Comparison of ENCODE assay signal across 13 mouse cellular contexts in genomic region chr16:45927601-45928000, GRCm38 (mm10). TPM values are rescaled to one million over a fixed set of nuclear protein-coding genes. Genes with fewer than 3 reads are reported as not detected.
A peak's percentile ranks its signal among the peaks of the same experiment; 100 is the strongest.
DNase-seq lines count a peak whose midpoint lies in the region; ATAC-seq and TF ChIP-seq lines count a peak whose summit lies in the region.
"Had no signal": no experiment of that assay in that cellular context is flagged by ENCODE, and none has a peak within 500 bp of the region (broad histone marks: within the 10 kb centered on the region; RNA-seq: fewer than 3 reads in every experiment).

No protein-coding gene starts in this region.

- H3K4me1 ChIP-seq in liver, postnatal 0 days (ENCODE audit: insufficient read depth) = peaks cover 4% of the 10 kb centered on the region
- H3K4me1 ChIP-seq in intestine, embryonic 15.5 days (replicated peaks) = peaks cover 11% of the 10 kb centered on the region; the same call in 1 of the 2 replicates
- peaks cover 63% of the 10 kb centered on the region for H3K4me1 ChIP-seq in lung, embryonic 15.5 days
- H3K4me1 ChIP-seq in stomach, embryonic 16.5 days (ENCODE audit: control insufficient read depth, insufficient read depth, low read length) = peaks cover 17% of the 10 kb centered on the region

- no peaks in the 10 kb centered on the region for H3K36me3 ChIP-seq in liver, postnatal 0 days (replicated peaks; ENCODE audit: insufficient read depth, low read length)
- no peaks in the 10 kb centered on the region for H3K36me3 ChIP-seq in intestine, embryonic 15.5 days
- H3K36me3 ChIP-seq in lung, embryonic 15.5 days = no peaks in the 10 kb centered on the region
- H3K36me3 ChIP-seq in stomach, embryonic 16.5 days (ENCODE audit: control insufficient read depth, insufficient read depth, low read length) = no peaks in the 10 kb centered on the region
- H3K36me3 ChIP-seq: liver, embryonic 15.5 days had no signal

- no peak overlapping the region for H3K4me2 ChIP-seq in liver, postnatal 0 days (ENCODE audit: low read depth, low read length)
- H3K4me2 ChIP-seq in intestine, embryonic 15.5 days (replicated peaks) = no peak overlapping the region
- peak overlapping the region; percentile 1; the same call in 1 of the 2 replicates for H3K4me2 ChIP-seq in lung, embryonic 15.5 days
- H3K4me2 ChIP-seq in stomach, embryonic 16.5 days (ENCODE audit: low read depth, low read length) = no peak overlapping the region
- H3K4me2 ChIP-seq: liver, embryonic 15.5 days had no signal

- no peaks in the 10 kb centered on the region for H3K9me3 ChIP-seq in liver, postnatal 0 days (ENCODE audit: low read length)
- no peaks in the 10 kb centered on the region for H3K9me3 ChIP-seq in intestine, embryonic 15.5 days
- H3K9me3 ChIP-seq in lung, embryonic 15.5 days = no peaks in the 10 kb centered on the region
- H3K9me3 ChIP-seq in stomach, embryonic 16.5 days (replicated peaks; ENCODE audit: control insufficient read depth, low read length) = no peaks in the 10 kb centered on the region
- H3K9me3 ChIP-seq: liver, embryonic 15.5 days had no signal

- H3K4me3 ChIP-seq in liver, postnatal 0 days (ENCODE audit: low read depth, low read length) = no peak overlapping the region
- H3K4me3 ChIP-seq in intestine, embryonic 15.5 days (replicated peaks) = no peak overlapping the region
- H3K4me3 ChIP-seq in lung, embryonic 15.5 days = no peak overlapping the region
- H3K4me3 ChIP-seq in stomach, embryonic 16.5 days (replicated peaks; ENCODE audit: low read length) = no peak overlapping the region
- H3K4me3 ChIP-seq: liver, embryonic 15.5 days had no signal

- no peaks in the 10 kb centered on the region for H3K27me3 ChIP-seq in liver, postnatal 0 days (ENCODE audit: insufficient read depth, low read length)
- H3K27me3 ChIP-seq in intestine, embryonic 15.5 days (replicated peaks) = no peaks in the 10 kb centered on the region
- no peaks in the 10 kb centered on the region for H3K27me3 ChIP-seq in lung, embryonic 15.5 days
- no peaks in the 10 kb centered on the region for H3K27me3 ChIP-seq in stomach, embryonic 16.5 days (ENCODE audit: control insufficient read depth, insufficient read depth, low read length)
- H3K27me3 ChIP-seq: liver, embryonic 15.5 days had no signal

- no peak for TF ChIP-seq CTCF in liver, postnatal 0 days (IDR thresholded peaks at IDR 0.05; ENCODE audit: low read depth)

- peak; percentile 9 for DNase-seq in liver
- no peak for DNase-seq in liver, postnatal 0 days
- DNase-seq in adrenal gland, postnatal 10 days = no peak
- no peak for DNase-seq in spleen, adult 18-20 months
- DNase-seq: adrenal gland, adult 8-10 months; cerebellum, adult 9-11 months; forebrain, postnatal 0 days; heart, postnatal 14 days had no signal

- ATAC-seq in liver, postnatal 0 days = no peak
- ATAC-seq in intestine, embryonic 15.5 days = peak; percentile 51
- ATAC-seq in lung, embryonic 15.5 days (ENCODE audit: borderline replicate concordance, extremely low read depth, low FRiP score, low TSS enrichment) = peak; percentile 76
- ATAC-seq in stomach, embryonic 16.5 days (ENCODE audit: insufficient read depth, low FRiP score) = peak; percentile 41; the same call in 1 of the 2 replicates
- ATAC-seq in megakaryocyte-erythroid progenitor cell, adult 5-6 weeks (replicated peaks; ENCODE audit: low FRiP score, low TSS enrichment, poor library complexity, severe bottlenecking) = no peak
- ATAC-seq: forebrain, postnatal 0 days had no signal

- no peak for TF ChIP-seq EP300 in liver, postnatal 0 days (IDR thresholded peaks at IDR 0.05; ENCODE audit: low read depth)

- H3K27ac ChIP-seq in liver, postnatal 0 days (ENCODE audit: low read depth) = no peak overlapping the region
- H3K27ac ChIP-seq in intestine, embryonic 15.5 days = no peak overlapping the region
- H3K27ac ChIP-seq in lung, embryonic 15.5 days = peak overlapping the region; percentile 66
- no peak overlapping the region for H3K27ac ChIP-seq in stomach, embryonic 16.5 days (ENCODE audit: low read length)
- H3K27ac ChIP-seq: liver, embryonic 15.5 days had no signal

- no peak overlapping the region for H3K9ac ChIP-seq in liver, postnatal 0 days (replicated peaks)
- no peak overlapping the region for H3K9ac ChIP-seq in intestine, embryonic 15.5 days
- H3K9ac ChIP-seq in lung, embryonic 15.5 days = no peak overlapping the region
- H3K9ac ChIP-seq in stomach, embryonic 16.5 days (ENCODE audit: low read length) = no peak overlapping the region
- H3K9ac ChIP-seq: forebrain, postnatal 0 days; liver, embryonic 15.5 days had no signal

- WGBS in liver, postnatal 0 days (ENCODE audit: insufficient replicate concordance) = 39% methylated on average over 3 of the region's 3 CpGs
- 16% methylated on average over 3 of the region's 3 CpGs for WGBS in intestine, embryonic 15.5 days
- WGBS in lung, embryonic 15.5 days = 9% methylated on average over 3 of the region's 3 CpGs
- WGBS in stomach, embryonic 16.5 days = 15% methylated on average over 3 of the region's 3 CpGs

RNA-seq across cellular contexts. Expression of gene Phldb2, which starts 25.8 kb away (rescaled TPM):
- 7.4 and 9.8 TPM in 2 replicates for polyA plus RNA-seq in liver, postnatal 0 days (2015; fragmentation: Nextera tagmentation; extraction: Ambion mirVana)
- polyA plus RNA-seq in intestine, embryonic 15.5 days (2015; fragmentation: Nextera tagmentation; extraction: Ambion mirVana) = 28.7 and 31.8 TPM in 2 replicates
- polyA plus RNA-seq in lung, embryonic 15.5 days (2015; fragmentation: Nextera tagmentation; extraction: Ambion mirVana) = 54.9 and 58.9 TPM in 2 replicates
- polyA plus RNA-seq in stomach, embryonic 16.5 days (2015; fragmentation: Nextera tagmentation; extraction: Ambion mirVana) = 25.7 and 28.3 TPM in 2 replicates
- not detected in 2 replicates for total RNA-seq in megakaryocyte-erythroid progenitor cell, adult 5-6 weeks (2014; fragmentation: Nextera tagmentation)
- not detected in 2 replicates for total RNA-seq in megakaryocyte-erythroid progenitor cell, adult 5-6 weeks (2017)
- total RNA-seq in adrenal gland, postnatal 10 days (2021) = 10 to 100 TPM; 34.3 to 46.2 TPM

Comparison
In these comparisons a context has a peak if more than half of its experiments do, and no peak if none do; other contexts are left out.
1. ATAC-seq: peak in intestine, embryonic 15.5 days (single experiment), lung, embryonic 15.5 days (single experiment) and stomach, embryonic 16.5 days (single experiment); none in liver, postnatal 0 days (single experiment) and megakaryocyte-erythroid progenitor cell, adult 5-6 weeks (single experiment).